In the genomic region with DNA sequence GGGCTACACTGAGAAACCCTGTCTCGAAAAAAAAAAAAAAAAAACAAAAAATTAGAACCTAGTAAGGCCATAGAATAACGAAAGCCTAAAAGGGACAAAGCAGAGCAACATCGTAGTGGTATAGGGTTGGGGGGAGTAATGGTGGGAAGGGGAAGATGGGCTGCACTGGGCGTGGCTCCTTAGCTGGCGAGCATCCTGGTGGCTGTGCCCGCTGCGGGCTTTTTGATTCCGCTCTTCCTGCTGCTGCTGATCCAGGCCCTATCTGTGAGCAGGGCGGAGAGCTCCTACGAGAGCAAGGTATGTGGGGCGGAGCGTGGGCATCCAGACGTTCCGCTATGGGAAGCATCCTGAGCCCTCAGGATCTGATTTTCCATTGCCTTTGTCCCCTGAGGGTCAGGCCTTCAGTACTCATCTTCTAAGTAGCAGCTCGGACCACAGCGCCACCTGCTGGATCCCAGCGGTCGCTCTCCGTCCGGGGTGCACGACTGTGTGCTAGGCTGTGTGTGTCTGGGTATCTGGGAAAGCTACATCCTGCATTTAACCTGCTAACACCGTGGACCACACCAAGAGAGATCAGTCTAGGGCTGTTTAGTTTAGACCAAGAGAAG, we compare ENCODE assay signal across 8 mouse cellular contexts. TPM values are rescaled to one million over a fixed set of nuclear protein-coding genes. Genes with fewer than 3 reads are reported as not detected.
A peak's percentile ranks its signal among the peaks of the same experiment; 100 is the strongest.
DNase-seq lines count a peak whose midpoint lies in the region; ATAC-seq lines count a peak whose summit lies in the region.

No protein-coding gene starts in this region.

- DNase-seq in NIH3T3 (ENCODE audit: low read depth) = peak; percentile 92
- DNase-seq in cerebellum, postnatal 10 days = peak; percentile 95 to 96
- DNase-seq in frontal cortex, postnatal 25 days (ENCODE audit: low spot score in 2 of 2) = peak; percentile 82 to 84
- peak; percentile 92 for DNase-seq in hindbrain, embryonic 14.5 days (ENCODE audit: low spot score)
- DNase-seq in left cerebral cortex, adult 18-20 months (ENCODE audit: low spot score in 2 of 2) = peak; percentile 88 to 93
- peak; percentile 87 to 90 for DNase-seq in right cerebral cortex, adult 2 months (ENCODE audit: low spot score in 2 of 2)
- peak; percentile 49 for DNase-seq in urinary bladder, postnatal 10 days (ENCODE audit: low spot score)

- peak overlapping the region; percentile 35 for H3K4me3 ChIP-seq in hindbrain, embryonic 14.5 days (replicated peaks; ENCODE audit: low read length)

- H3K27ac ChIP-seq in hindbrain, embryonic 14.5 days = peak overlapping the region; percentile 71

- WGBS in hindbrain, embryonic 14.5 days = 9% methylated on average over 22 of the region's 22 CpGs

- peak; percentile 93 for ATAC-seq in hindbrain, embryonic 14.5 days (ENCODE audit: low FRiP score)
- ATAC-seq in megakaryocyte, adult 5-6 weeks (ENCODE audit: poor library complexity, severe bottlenecking) = peak; percentile 86

- H3K9me3 ChIP-seq in hindbrain, embryonic 14.5 days (ENCODE audit: control insufficient read depth, low read length) = no peaks in the 10 kb centered on the region

- H3K36me3 ChIP-seq in hindbrain, embryonic 14.5 days (replicated peaks; ENCODE audit: control insufficient read depth, insufficient read depth) = no peaks in the 10 kb centered on the region

- H3K9ac ChIP-seq in hindbrain, embryonic 14.5 days = peak overlapping the region; percentile 56

- no peaks in the 10 kb centered on the region for H3K4me1 ChIP-seq in hindbrain, embryonic 14.5 days (replicated peaks; ENCODE audit: control insufficient read depth, insufficient read depth, low read length)

- peak overlapping the region; percentile 63 for H3K4me2 ChIP-seq in hindbrain, embryonic 14.5 days (replicated peaks)

- H3K27me3 ChIP-seq in hindbrain, embryonic 14.5 days (ENCODE audit: control insufficient read depth, insufficient read depth, low read length) = no peaks in the 10 kb centered on the region

RNA-seq across cellular contexts. Expression of gene Zdhhc19, which starts 3.5 kb away (rescaled TPM):
- not detected in 2 replicates for polyA plus RNA-seq in hindbrain, embryonic 14.5 days (2014; fragmentation: Nextera tagmentation; extraction: Ambion mirVana)
- total RNA-seq in left cerebral cortex, adult 18-20 months (2021) = not detected
- total RNA-seq in megakaryocyte, adult 5-6 weeks (2015) = 0.33 TPM in 1 of 2 replicates, not detected in the other
- total RNA-seq in megakaryocyte, adult 5-6 weeks (2017) = not detected in 2 replicates

RNA-seq across cellular contexts. Expression of gene Slc51a, which starts 11.9 kb away (rescaled TPM):
- polyA plus RNA-seq in hindbrain, embryonic 14.5 days (2014; fragmentation: Nextera tagmentation; extraction: Ambion mirVana) = 0.23 and 0.47 TPM in 2 replicates
- not detected for total RNA-seq in left cerebral cortex, adult 18-20 months (2021)
- not detected in 2 replicates for total RNA-seq in megakaryocyte, adult 5-6 weeks (2015)
- 0.94 TPM in 1 of 2 replicates, not detected in the other for total RNA-seq in megakaryocyte, adult 5-6 weeks (2017)

Comparison
In these comparisons a context has a peak if more than half of its experiments do, and no peak if none do; other contexts are left out.
1. Peak in every context shown above with its lines: DNase-seq, ATAC-seq, H3K4me3 ChIP-seq and H3K27ac ChIP-seq.